Mouse (Mus musculus): ENCODE results near the gene Bco2.

GRCm38 (mm10) chr9:50499781-50500180 is 55.2 kb downstream of the Bco2 start:
- TF ChIP-seq ZNF384 (IDR thresholded peaks at IDR 0.05; ENCODE audit: low read depth, low read length) (no peak), HCFC1 (IDR thresholded peaks at IDR 0.05; ENCODE audit: borderline replicate concordance, insufficient read depth, low read length) (no peak), ZC3H11A (IDR thresholded peaks at IDR 0.05; ENCODE audit: borderline replicate concordance, low read depth, low read length) (no peak)

Data from ES-E14 (cell line).